Mouse (Mus musculus): ENCODE data around the gene Flad1.
A peak's percentile ranks its signal among the peaks of the same experiment; 100 is the strongest.

DNA sequence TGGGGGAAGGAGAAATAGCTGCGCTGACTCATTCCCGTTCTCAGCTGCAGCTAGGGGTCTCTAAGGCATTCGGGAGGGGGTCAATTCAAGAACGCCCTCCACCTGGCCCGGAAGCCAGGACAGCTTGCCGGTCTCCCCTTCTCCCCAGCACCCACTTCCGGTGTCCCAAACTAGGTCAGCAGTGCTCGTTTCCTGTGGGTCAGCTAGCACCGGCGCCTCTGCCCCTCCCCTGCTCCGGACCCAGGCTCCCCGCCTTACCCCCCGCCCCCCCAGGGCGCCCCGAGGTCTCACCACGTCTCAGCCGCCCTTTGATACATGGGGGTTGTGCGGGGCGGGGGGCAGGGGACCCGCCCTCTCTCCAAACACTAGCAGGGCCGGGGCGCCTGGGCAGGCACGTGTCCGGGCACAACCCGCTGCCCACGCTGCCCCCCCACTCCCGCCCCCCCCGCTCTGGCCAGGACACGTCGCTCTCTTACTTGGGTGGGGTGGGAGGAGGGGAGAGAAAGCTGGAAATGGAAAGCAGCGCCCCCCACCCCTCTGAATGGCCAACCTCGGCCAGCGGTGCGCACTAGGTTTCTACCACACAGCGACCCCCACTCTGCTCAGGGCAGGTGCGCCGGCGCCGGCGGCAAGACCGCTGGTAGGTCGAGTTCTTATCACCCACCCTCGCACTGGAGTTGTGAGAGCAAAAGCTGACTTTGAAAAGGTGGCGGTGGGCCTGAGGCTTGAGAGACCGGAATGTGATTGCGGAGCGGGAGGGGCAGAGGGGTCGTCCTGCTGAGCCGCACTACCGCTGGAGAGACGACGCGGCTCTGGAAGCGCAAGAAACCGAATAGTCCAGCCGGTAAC lies 19.8 kb downstream of the Flad1 start:
- no peak for TF ChIP-seq CTCF (IDR thresholded peaks at IDR 0.05; ENCODE audit: extremely low read depth, insufficient read length, insufficient replicate concordance, low read depth, low read length)
- 0 out of 2 replicates have a peak, but pooled peaks have one; percentile 4 for TF ChIP-seq POLR2A (IDR thresholded peaks at IDR 0.05; ENCODE audit: low read depth, low read length)

Data from small intestine, adult 2 months (tissue).